Mouse (Mus musculus) heart, embryonic 15.5 days (tissue): Measurements from ENCODE around the gene Zfp618. TPM values are rescaled to one million over a fixed set of nuclear protein-coding genes. Genes with fewer than 3 reads are reported as not detected.
A peak's percentile ranks its signal among the peaks of the same experiment; 100 is the strongest.

ENCODE experiments used
- ATAC-seq: fragments of 200-750 bp; cut with Nextera tagmentation; replicated peaks from 2 replicates; pipeline ENCODE4 v1.8.0; 2017; ENCODE audit warnings: low read depth, moderate TSS enrichment; ENCODE audit not compliant: insufficient number of reproducible peaks, insufficient read depth, low FRiP score
- H3K27ac ChIP-seq: fragments of 300-500 bp; sonication (generic); 2 replicates; pipeline ENCODE4 v1.5.1; 2015; ENCODE audit warnings: mild to moderate bottlenecking, inconsistent platforms
- H3K27me3 ChIP-seq: fragments of 300-500 bp; sonication (generic); 2 replicates; pipeline ENCODE4 v1.6.1; 2015; ENCODE audit warnings: inconsistent platforms
- H3K36me3 ChIP-seq: fragments of 300-500 bp; sonication (generic); 2 replicates; pipeline ENCODE4 v1.6.1; 2015; ENCODE audit warnings: mild to moderate bottlenecking, inconsistent platforms
- H3K4me1 ChIP-seq: fragments of 300-500 bp; sonication (generic); replicated peaks from 2 replicates; pipeline ENCODE4 v1.6.1; 2015; ENCODE audit warnings: inconsistent platforms
- H3K4me2 ChIP-seq: fragments of 300-500 bp; sonication (generic); 2 replicates; pipeline ENCODE4 v1.6.1; 2015; ENCODE audit warnings: inconsistent platforms, mild to moderate bottlenecking, moderate library complexity
- H3K4me3 ChIP-seq: fragments of 300-500 bp; sonication (generic); 2 replicates; pipeline ENCODE4 v1.5.1; 2015; ENCODE audit warnings: mild to moderate bottlenecking, inconsistent platforms
- H3K9ac ChIP-seq: fragments of 300-500 bp; sonication (generic); 2 replicates; pipeline ENCODE4 v1.6.1; 2015; ENCODE audit warnings: mild to moderate bottlenecking, inconsistent platforms
- H3K9me3 ChIP-seq: fragments of 300-500 bp; sonication (generic); replicated peaks from 2 replicates; pipeline ENCODE4 v1.6.1; 2016; ENCODE audit warnings: inconsistent platforms
- WGBS: fragments of 180-500 bp; shearing (Covaris S2); methylation state at CpG from one replicate; pipeline ENCODE4 v1.1.7; 2015; ENCODE audit warnings: mixed read lengths; 5-methylcytosine and 5-hydroxymethylcytosine counted together
- polyA plus RNA-seq: library from polyadenylated mRNA; unstranded; fragments of >200 nt; fragmentation: Nextera tagmentation; extraction: Ambion mirVana; gene quantifications from 2 replicates; pipeline ENCODE4 v1.2.1, GENCODE M21; 2015

Gene Zfp618
- polyA plus RNA-seq, 1 experiment from 2014 or later: 7.6 TPM

- no peak overlapping the region for H3K4me2 ChIP-seq
- no peaks in the 10 kb centered on the region for H3K27me3 ChIP-seq
- no peak overlapping the region for H3K4me3 ChIP-seq
- no peak for ATAC-seq
- H3K36me3 ChIP-seq: no peaks in the 10 kb centered on the region
- H3K4me1 ChIP-seq: peaks cover 6% of the 10 kb centered on the region
- 89% methylated on average over 10 of the region's 10 CpGs for WGBS
- H3K9me3 ChIP-seq: no peaks in the 10 kb centered on the region
- no peak overlapping the region for H3K9ac ChIP-seq
- H3K27ac ChIP-seq: no peak overlapping the region
Measured at GRCm38 (mm10) chr4:63018616-63019015, 53.2 kb downstream of the Zfp618 start.

DNA sequence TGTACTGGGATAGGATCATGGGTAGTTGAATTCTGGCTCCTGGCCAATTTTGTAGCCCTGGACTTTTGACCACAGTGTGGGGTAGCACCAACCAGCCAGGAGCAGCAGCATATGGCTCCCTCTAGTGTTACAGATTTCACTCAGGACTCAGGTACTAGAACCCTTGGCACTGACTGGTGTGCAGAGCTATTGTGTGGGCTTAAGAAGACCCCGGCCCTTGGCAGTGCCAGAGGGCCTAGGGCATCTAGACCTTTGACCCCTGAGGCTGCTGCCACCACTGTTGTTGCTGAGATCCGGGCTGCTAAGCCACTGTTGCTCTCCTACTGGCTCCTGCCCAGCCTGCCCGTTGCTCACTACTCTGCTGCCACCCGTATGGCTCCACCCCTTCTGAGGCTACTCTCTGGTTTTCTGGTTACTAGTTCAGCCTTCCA, 54.1 kb downstream of the Zfp618 start:
- Histone ChIP-seq H3K4me1 (peaks cover 6% of the 10 kb centered on the region), H3K27ac (no peak overlapping the region), H3K4me3 (no peak overlapping the region), H3K9me3 (no peaks in the 10 kb centered on the region), H3K9ac (no peak overlapping the region), H3K27me3 (no peaks in the 10 kb centered on the region), H3K36me3 (no peaks in the 10 kb centered on the region), H3K4me2 (no peak overlapping the region)
- WGBS: 75% methylated on average over 4 of the region's 4 CpGs
- ATAC-seq: peak; percentile 47; the same call in 1 of the 2 replicates

DNA sequence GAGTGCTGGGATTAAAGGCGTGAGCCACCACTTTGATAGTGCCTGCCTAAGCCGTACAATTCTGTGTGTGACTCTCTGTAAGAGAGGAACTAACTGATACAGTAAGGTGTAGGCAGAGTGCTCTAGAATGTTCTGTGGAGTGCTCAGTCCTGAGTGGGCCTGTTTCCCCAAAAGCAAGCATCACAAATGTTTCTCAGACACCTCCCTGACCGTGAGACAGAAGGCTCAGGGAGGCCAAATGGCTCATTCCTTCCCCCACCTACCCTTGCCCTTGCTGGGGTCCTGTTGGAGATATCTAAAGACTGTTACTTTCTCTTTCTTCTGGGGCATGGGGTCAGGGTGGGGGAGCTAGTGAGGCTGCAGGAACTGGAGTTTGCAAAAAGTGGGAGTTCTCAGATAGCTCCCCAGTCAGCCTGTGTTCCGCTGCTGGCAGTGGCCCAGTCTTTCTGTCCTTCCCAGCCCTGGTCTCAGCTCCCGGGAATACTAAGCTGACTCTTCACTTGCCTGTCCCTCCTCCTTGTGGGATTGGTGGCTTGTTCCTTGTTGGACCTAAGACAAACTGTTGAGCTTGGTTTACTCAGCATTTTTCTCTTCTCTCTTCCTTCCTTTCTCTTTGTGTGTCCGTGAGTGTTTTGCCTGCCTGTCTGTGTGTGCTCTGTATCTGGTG, 55.8 kb downstream of the Zfp618 start:
- Histone ChIP-seq H3K4me1 (peaks cover 6% of the 10 kb centered on the region), H3K4me2 (no peak overlapping the region), H3K9me3 (no peaks in the 10 kb centered on the region), H3K27me3 (no peaks in the 10 kb centered on the region), H3K27ac (peak overlapping the region; percentile 54; the same call in 1 of the 2 replicates), H3K9ac (no peak overlapping the region), H3K4me3 (no peak overlapping the region), H3K36me3 (no peaks in the 10 kb centered on the region)
- no peak for ATAC-seq
- 47% methylated on average over 6 of the region's 6 CpGs for WGBS

- Histone ChIP-seq H3K4me3 (no peak overlapping the region), H3K4me1 (peaks cover 6% of the 10 kb centered on the region), H3K36me3 (no peaks in the 10 kb centered on the region), H3K9ac (no peak overlapping the region), H3K27ac (no peak overlapping the region), H3K9me3 (no peaks in the 10 kb centered on the region), H3K27me3 (no peaks in the 10 kb centered on the region), H3K4me2 (no peak overlapping the region)
- 87% methylated on average over 7 of the region's 7 CpGs for WGBS
- no peak for ATAC-seq
Measured at GRCm38 (mm10) chr4:63023465-63023864, 58.1 kb downstream of the Zfp618 start.

DNA sequence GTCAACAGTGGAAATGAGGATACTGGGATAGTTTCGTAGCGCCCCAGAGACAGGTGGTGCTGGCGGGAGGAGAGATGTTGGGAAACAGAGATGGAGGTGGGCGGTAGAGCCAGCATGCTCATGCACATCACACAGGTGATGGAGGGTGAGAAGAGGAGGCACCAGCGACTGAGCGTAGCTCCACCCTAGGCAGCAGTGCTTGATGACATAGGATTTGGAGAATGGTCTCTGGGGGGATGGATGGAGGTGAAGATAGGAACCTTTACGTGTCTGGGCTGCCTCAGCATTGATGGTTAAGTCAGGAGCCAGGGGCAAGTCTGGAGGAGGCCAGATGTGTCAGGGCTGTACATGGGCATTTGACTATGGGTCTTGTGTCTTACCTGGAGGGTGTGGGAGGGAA, 58.7 kb downstream of the Zfp618 start:
- H3K4me3 ChIP-seq: no peak overlapping the region
- H3K27me3 ChIP-seq: no peaks in the 10 kb centered on the region
- H3K9me3 ChIP-seq: no peaks in the 10 kb centered on the region
- H3K27ac ChIP-seq: no peak overlapping the region
- 91% methylated on average over 7 of the region's 7 CpGs for WGBS
- H3K9ac ChIP-seq: no peak overlapping the region
- H3K4me2 ChIP-seq: no peak overlapping the region
- ATAC-seq: no peak
- H3K36me3 ChIP-seq: no peaks in the 10 kb centered on the region
- H3K4me1 ChIP-seq: peaks cover 6% of the 10 kb centered on the region

GRCm38 (mm10) chr4:63024734-63025256, 59.4 kb downstream of the Zfp618 start:
- Histone ChIP-seq H3K36me3 (no peaks in the 10 kb centered on the region), H3K4me2 (no peak overlapping the region), H3K4me1 (peaks cover 6% of the 10 kb centered on the region), H3K4me3 (no peak overlapping the region), H3K27me3 (no peaks in the 10 kb centered on the region), H3K9me3 (no peaks in the 10 kb centered on the region), H3K27ac (no peak overlapping the region), H3K9ac (no peak overlapping the region)
- no peak for ATAC-seq
- 64% methylated on average over 9 of the region's 9 CpGs for WGBS

DNA sequence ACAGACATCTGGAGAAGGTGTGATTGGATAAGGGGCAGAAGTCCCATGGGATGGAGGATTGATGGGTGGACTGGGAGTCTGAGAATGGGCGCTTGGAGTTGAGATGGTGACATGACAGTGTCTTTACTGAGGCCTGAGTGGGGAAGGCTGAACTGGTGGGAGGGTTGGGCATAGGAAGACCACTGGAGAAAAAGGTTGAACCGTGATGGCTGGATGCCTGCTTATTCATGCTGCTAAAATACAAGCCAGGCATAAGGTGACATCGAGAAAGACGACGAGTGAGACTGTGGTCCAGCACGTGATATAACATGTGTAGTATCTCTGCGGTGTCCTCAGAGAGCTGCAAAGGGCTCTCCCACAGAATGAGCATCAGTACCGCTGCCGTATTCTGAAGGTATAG, 59.9 kb downstream of the Zfp618 start:
- no peaks in the 10 kb centered on the region for H3K27me3 ChIP-seq
- no peak for ATAC-seq
- H3K36me3 ChIP-seq: no peaks in the 10 kb centered on the region
- no peak overlapping the region for H3K4me2 ChIP-seq
- peaks cover 6% of the 10 kb centered on the region for H3K4me1 ChIP-seq
- H3K9ac ChIP-seq: no peak overlapping the region
- WGBS: 86% methylated on average over 9 of the region's 9 CpGs
- H3K27ac ChIP-seq: no peak overlapping the region
- H3K4me3 ChIP-seq: no peak overlapping the region
- H3K9me3 ChIP-seq: no peaks in the 10 kb centered on the region

GRCm38 (mm10) chr4:63026286-63026685, 60.9 kb downstream of the Zfp618 start:
- Histone ChIP-seq H3K36me3 (no peaks in the 10 kb centered on the region), H3K4me2 (no peak overlapping the region), H3K4me1 (peaks cover 2% of the 10 kb centered on the region), H3K4me3 (no peak overlapping the region), H3K27ac (no peak overlapping the region), H3K27me3 (no peaks in the 10 kb centered on the region), H3K9ac (no peak overlapping the region), H3K9me3 (no peaks in the 10 kb centered on the region)
- no peak for ATAC-seq
- WGBS: 90% methylated on average over 3 of the region's 3 CpGs

- Histone ChIP-seq H3K4me2 (no peak overlapping the region), H3K4me1 (no peaks in the 10 kb centered on the region; the same call in 1 of the 2 replicates), H3K27ac (no peak overlapping the region), H3K27me3 (no peaks in the 10 kb centered on the region), H3K9ac (no peak overlapping the region), H3K4me3 (no peak overlapping the region), H3K36me3 (no peaks in the 10 kb centered on the region), H3K9me3 (no peaks in the 10 kb centered on the region)
- ATAC-seq: no peak
Measured at GRCm38 (mm10) chr4:63027451-63027850, 62.1 kb downstream of the Zfp618 start.

GRCm38 (mm10) chr4:63030157-63030556, 64.8 kb downstream of the Zfp618 start:
- Histone ChIP-seq H3K9ac (no peak overlapping the region), H3K27ac (no peak overlapping the region), H3K4me2 (no peak overlapping the region), H3K27me3 (no peaks in the 10 kb centered on the region), H3K9me3 (no peaks in the 10 kb centered on the region), H3K4me3 (no peak overlapping the region), H3K4me1 (peaks cover 5% of the 10 kb centered on the region; the same call in 1 of the 2 replicates), H3K36me3 (no peaks in the 10 kb centered on the region)
- no peak for ATAC-seq
- WGBS: 60% methylated on average over 5 of the region's 5 CpGs

GRCm38 (mm10) chr4:63031240-63031639, 65.9 kb downstream of the Zfp618 start:
- ATAC-seq: no peak
- H3K9me3 ChIP-seq: no peaks in the 10 kb centered on the region
- no peak overlapping the region for H3K9ac ChIP-seq
- no peak overlapping the region for H3K4me3 ChIP-seq
- H3K27me3 ChIP-seq: no peaks in the 10 kb centered on the region
- H3K4me1 ChIP-seq: peaks cover 5% of the 10 kb centered on the region; the same call in 1 of the 2 replicates
- no peak overlapping the region for H3K4me2 ChIP-seq
- H3K27ac ChIP-seq: no peak overlapping the region
- WGBS: 89% methylated on average over 4 of the region's 4 CpGs
- H3K36me3 ChIP-seq: no peaks in the 10 kb centered on the region

GRCm38 (mm10) chr4:63032581-63033006, 67.2 kb downstream of the Zfp618 start:
- 74% methylated on average over 9 of the region's 9 CpGs for WGBS
- H3K9ac ChIP-seq: no peak overlapping the region
- H3K4me1 ChIP-seq: peaks cover 11% of the 10 kb centered on the region
- no peaks in the 10 kb centered on the region for H3K9me3 ChIP-seq
- no peak overlapping the region for H3K27ac ChIP-seq
- no peaks in the 10 kb centered on the region for H3K27me3 ChIP-seq
- no peak overlapping the region for H3K4me2 ChIP-seq
- ATAC-seq: no peak
- H3K4me3 ChIP-seq: no peak overlapping the region
- H3K36me3 ChIP-seq: no peaks in the 10 kb centered on the region
